Mouse (Mus musculus): ENCODE results near the gene Mmp13. TPM values are rescaled to one million over a fixed set of nuclear protein-coding genes. Genes with fewer than 3 reads are reported as not detected.
"Not testable (repeated sequence)": the region's sequence is repeated elsewhere in the genome, so short reads cannot be mapped to it uniquely, and the experiment has no call there.

The Mmp13 gene
- total RNA-seq, 1 experiment: not detected

GRCm38 (mm10) chr9:7261667-7262066 is 10.6 kb upstream of the Mmp13 start:
- Histone ChIP-seq H3K36me3 (ENCODE audit: control insufficient read depth, insufficient read depth, low read length, poor library complexity, severe bottlenecking) (no peaks in the 10 kb centered on the region), H3K4me1 (ENCODE audit: control insufficient read depth in 2 of 2, insufficient read depth in 2 of 2, low read length in 2 of 2, poor library complexity in 1 of 2) (no peaks in the 10 kb centered on the region), H3K27ac (ENCODE audit: insufficient read depth, low read depth, low read length, poor library complexity, severe bottlenecking) (no peak overlapping the region), H3K9me3 (ENCODE audit: control insufficient read depth, insufficient read depth, low read depth, low read length) (no peaks in the 10 kb centered on the region), H3K4me3 (ENCODE audit: insufficient read depth in 1 of 2, low read depth in 1 of 2, low read length in 2 of 2, poor library complexity in 1 of 2, severe bottlenecking in 1 of 2) (no peak overlapping the region), H3K9ac (ENCODE audit: insufficient read depth, low read depth, low read length, poor library complexity, severe bottlenecking) (no peak overlapping the region)
- TF ChIP-seq ZNF384 (IDR thresholded peaks at IDR 0.05; ENCODE audit: low read depth, low read length) (no peak), ZC3H11A (IDR thresholded peaks at IDR 0.05; ENCODE audit: borderline replicate concordance, low read depth, low read length) (no peak), CHD2 (IDR thresholded peaks at IDR 0.05; ENCODE audit: low read depth, low read length) (no peak), MAFK (IDR thresholded peaks at IDR 0.05; ENCODE audit: insufficient read depth, low read depth, low read length) (no peak), HCFC1 (IDR thresholded peaks at IDR 0.05; ENCODE audit: borderline replicate concordance, insufficient read depth, low read length) (no peak)
- in situ Hi-C loops (cut with MboI; ENCODE audit: low sequenced_read_pairs in 2 of 2, unreplicated experiment in 2 of 2): no loop called here
- no peak for DNase-seq (ENCODE audit: low read depth, low spot score)

GRCm38 (mm10) chr9:7270071-7270470 is 2.2 kb upstream of the Mmp13 start:
- H3K27ac ChIP-seq (ENCODE audit: insufficient read depth, low read depth, low read length, poor library complexity, severe bottlenecking): no peak overlapping the region
- TF ChIP-seq HCFC1 (IDR thresholded peaks at IDR 0.05; ENCODE audit: borderline replicate concordance, insufficient read depth, low read length) (no peak), ZNF384 (IDR thresholded peaks at IDR 0.05; ENCODE audit: low read depth, low read length) (no peak), ZC3H11A (IDR thresholded peaks at IDR 0.05; ENCODE audit: borderline replicate concordance, low read depth, low read length) (no peak)
- no peak for DNase-seq (ENCODE audit: low read depth, low spot score)
- no peak overlapping the region for H3K4me3 ChIP-seq (ENCODE audit: insufficient read depth in 1 of 2, low read depth in 1 of 2, low read length in 2 of 2, poor library complexity in 1 of 2, severe bottlenecking in 1 of 2)
- in situ Hi-C loops (cut with MboI; ENCODE audit: low sequenced_read_pairs in 2 of 2, unreplicated experiment in 2 of 2): no loop called here
- H3K9me3 ChIP-seq (ENCODE audit: control insufficient read depth, insufficient read depth, low read depth, low read length): no peaks in the 10 kb centered on the region
- H3K4me1 ChIP-seq (ENCODE audit: control insufficient read depth in 2 of 2, insufficient read depth in 2 of 2, low read length in 2 of 2, poor library complexity in 1 of 2): no peaks in the 10 kb centered on the region
- H3K36me3 ChIP-seq (ENCODE audit: control insufficient read depth, insufficient read depth, low read length, poor library complexity, severe bottlenecking): no peaks in the 10 kb centered on the region
- H3K9ac ChIP-seq (ENCODE audit: insufficient read depth, low read depth, low read length, poor library complexity, severe bottlenecking): no peak overlapping the region

GRCm38 (mm10) chr9:7282565-7283302 is 10.4 kb downstream of the Mmp13 start:
- in situ Hi-C loops (cut with MboI; ENCODE audit: low sequenced_read_pairs in 2 of 2, unreplicated experiment in 2 of 2): no loop called here
- no peak for TF ChIP-seq MAFK (IDR thresholded peaks at IDR 0.05; ENCODE audit: insufficient read depth, low read depth, low read length)
- no peak for TF ChIP-seq ZNF384 (IDR thresholded peaks at IDR 0.05; ENCODE audit: low read depth, low read length)
- TF ChIP-seq ZC3H11A (IDR thresholded peaks at IDR 0.05; ENCODE audit: borderline replicate concordance, low read depth, low read length): no peak
- no peak for TF ChIP-seq CHD2 (IDR thresholded peaks at IDR 0.05; ENCODE audit: low read depth, low read length)
- TF ChIP-seq HCFC1 (IDR thresholded peaks at IDR 0.05; ENCODE audit: borderline replicate concordance, insufficient read depth, low read length): no peak
- Histone ChIP-seq H3K27ac (ENCODE audit: insufficient read depth, low read depth, low read length, poor library complexity, severe bottlenecking) (no peak overlapping the region), H3K4me1 (ENCODE audit: control insufficient read depth in 2 of 2, insufficient read depth in 2 of 2, low read length in 2 of 2, poor library complexity in 1 of 2) (no peaks in the 10 kb centered on the region), H3K9me3 (ENCODE audit: control insufficient read depth, insufficient read depth, low read depth, low read length) (no peaks in the 10 kb centered on the region), H3K9ac (ENCODE audit: insufficient read depth, low read depth, low read length, poor library complexity, severe bottlenecking) (no peak overlapping the region), H3K4me3 (ENCODE audit: insufficient read depth in 1 of 2, low read depth in 1 of 2, low read length in 2 of 2, poor library complexity in 1 of 2, severe bottlenecking in 1 of 2) (no peak overlapping the region), H3K36me3 (ENCODE audit: control insufficient read depth, insufficient read depth, low read length, poor library complexity, severe bottlenecking) (no peaks in the 10 kb centered on the region)
- no peak for DNase-seq (ENCODE audit: low read depth, low spot score)

- H3K9ac ChIP-seq (ENCODE audit: insufficient read depth, low read depth, low read length, poor library complexity, severe bottlenecking); H3K27ac ChIP-seq (ENCODE audit: insufficient read depth, low read depth, low read length, poor library complexity, severe bottlenecking); in situ Hi-C loops (cut with MboI; ENCODE audit: low sequenced_read_pairs in 2 of 2, unreplicated experiment in 2 of 2); H3K9me3 ChIP-seq (ENCODE audit: control insufficient read depth, insufficient read depth, low read depth, low read length); DNase-seq (ENCODE audit: low read depth, low spot score); H3K4me1 ChIP-seq (ENCODE audit: control insufficient read depth in 2 of 2, insufficient read depth in 2 of 2, low read length in 2 of 2, poor library complexity in 1 of 2); H3K36me3 ChIP-seq (ENCODE audit: control insufficient read depth, insufficient read depth, low read length, poor library complexity, severe bottlenecking); H3K4me3 ChIP-seq (ENCODE audit: insufficient read depth in 1 of 2, low read depth in 1 of 2, low read length in 2 of 2, poor library complexity in 1 of 2, severe bottlenecking in 1 of 2): not testable (repeated sequence)
Measured at GRCm38 (mm10) chr9:7283303-7283684, 11.0 kb downstream of the Mmp13 start.

GRCm38 (mm10) chr9:7289501-7289900 is 17.2 kb downstream of the Mmp13 start:
- H3K4me3 ChIP-seq (ENCODE audit: insufficient read depth in 1 of 2, low read depth in 1 of 2, low read length in 2 of 2, poor library complexity in 1 of 2, severe bottlenecking in 1 of 2): no peak overlapping the region
- no peak overlapping the region for H3K9ac ChIP-seq (ENCODE audit: insufficient read depth, low read depth, low read length, poor library complexity, severe bottlenecking)
- in situ Hi-C loops (cut with MboI; ENCODE audit: low sequenced_read_pairs in 2 of 2, unreplicated experiment in 2 of 2): no loop called here
- no peak overlapping the region for H3K27ac ChIP-seq (ENCODE audit: insufficient read depth, low read depth, low read length, poor library complexity, severe bottlenecking)
- no peaks in the 10 kb centered on the region for H3K4me1 ChIP-seq (ENCODE audit: control insufficient read depth in 2 of 2, insufficient read depth in 2 of 2, low read length in 2 of 2, poor library complexity in 1 of 2)
- H3K36me3 ChIP-seq (ENCODE audit: control insufficient read depth, insufficient read depth, low read length, poor library complexity, severe bottlenecking): no peaks in the 10 kb centered on the region
- TF ChIP-seq HCFC1 (IDR thresholded peaks at IDR 0.05; ENCODE audit: borderline replicate concordance, insufficient read depth, low read length): no peak
- TF ChIP-seq CHD2 (IDR thresholded peaks at IDR 0.05; ENCODE audit: low read depth, low read length): no peak
- no peak for TF ChIP-seq ZC3H11A (IDR thresholded peaks at IDR 0.05; ENCODE audit: borderline replicate concordance, low read depth, low read length)
- TF ChIP-seq MAFK (IDR thresholded peaks at IDR 0.05; ENCODE audit: insufficient read depth, low read depth, low read length): no peak
- no peak for TF ChIP-seq ZNF384 (IDR thresholded peaks at IDR 0.05; ENCODE audit: low read depth, low read length)
- no peak for DNase-seq (ENCODE audit: low read depth, low spot score)
- H3K9me3 ChIP-seq (ENCODE audit: control insufficient read depth, insufficient read depth, low read depth, low read length): no peaks in the 10 kb centered on the region
